Mouse (Mus musculus) WW6 (cell line): ENCODE measurements around the gene Erc2.

Experiments
- DNase-seq: peaks from one replicate; pipeline ENCODE4 v3.0.0-alpha.2; 2013; ENCODE audit warnings: low read depth, low spot score

The Erc2 gene

GRCm38 (mm10) chr14:28068021-28068420 is 445.8 kb downstream of the Erc2 start:
- DNase-seq, result no peak

GRCm38 (mm10) chr14:28069826-28070225 is 447.6 kb downstream of the Erc2 start:
- no peak for DNase-seq

- DNase-seq, result no peak
Measured at GRCm38 (mm10) chr14:28072561-28072960, 450.3 kb downstream of the Erc2 start.

GRCm38 (mm10) chr14:28089636-28090443 is 467.6 kb downstream of the Erc2 start:
- DNase-seq, result peak; percentile 28

- DNase-seq, result no peak
Measured at GRCm38 (mm10) chr14:28091367-28091766, 469.1 kb downstream of the Erc2 start.

- DNase-seq, result no peak
Measured at GRCm38 (mm10) chr14:28093214-28093613, 471.0 kb downstream of the Erc2 start.

- no peak for DNase-seq
Measured at GRCm38 (mm10) chr14:28093913-28094312, 471.7 kb downstream of the Erc2 start.

GRCm38 (mm10) chr14:28099084-28099483 is 476.9 kb downstream of the Erc2 start:
- DNase-seq, result no peak

- DNase-seq, result no peak
Measured at GRCm38 (mm10) chr14:28113121-28113520, 490.9 kb downstream of the Erc2 start.

GRCm38 (mm10) chr14:28120851-28121250 is 498.6 kb downstream of the Erc2 start:
- DNase-seq, result no peak

GRCm38 (mm10) chr14:28126842-28127241 is 504.6 kb downstream of the Erc2 start:
- no peak for DNase-seq

GRCm38 (mm10) chr14:28128999-28129398 is 506.8 kb downstream of the Erc2 start:
- DNase-seq, result no peak

- no peak for DNase-seq
Measured at GRCm38 (mm10) chr14:28143998-28144397, 521.8 kb downstream of the Erc2 start.

GRCm38 (mm10) chr14:28147201-28147600 is 525.0 kb downstream of the Erc2 start:
- no peak for DNase-seq

- no peak for DNase-seq
Measured at GRCm38 (mm10) chr14:28150942-28151341, 528.7 kb downstream of the Erc2 start.

- DNase-seq, result no peak
Measured at GRCm38 (mm10) chr14:28155706-28156105, 533.5 kb downstream of the Erc2 start.

GRCm38 (mm10) chr14:28160852-28161251 is 538.6 kb downstream of the Erc2 start:
- DNase-seq, result no peak

- DNase-seq, result no peak
Measured at GRCm38 (mm10) chr14:28164642-28165408, 542.6 kb downstream of the Erc2 start.

- no peak for DNase-seq
Measured at GRCm38 (mm10) chr14:28165621-28166211, 543.5 kb downstream of the Erc2 start.

- no peak for DNase-seq
Measured at GRCm38 (mm10) chr14:28170711-28171110, 548.5 kb downstream of the Erc2 start.

GRCm38 (mm10) chr14:28171364-28171763 is 549.1 kb downstream of the Erc2 start:
- no peak for DNase-seq

- no peak for DNase-seq
Measured at GRCm38 (mm10) chr14:28173736-28174135, 551.5 kb downstream of the Erc2 start.
